Mouse (Mus musculus): Measurements from ENCODE around the gene Gnb1. TPM values are rescaled to one million over a fixed set of nuclear protein-coding genes. Genes with fewer than 3 reads are reported as not detected.

Gene Gnb1
- polyA plus RNA-seq (2017; shearing (Covaris generic)), result 20.8 TPM

GRCm38 (mm10) chr4:155490990-155491504, at the start of gene Gnb1:
Gnb1 (plus strand) TSS chr4:155491361.

GRCm38 (mm10) chr4:155468952-155469351, 22.2 kb upstream of the Gnb1 start, which contains the start of gene Tmem52:
Tmem52 (plus strand) TSS chr4:155469114.

GRCm38 (mm10) chr4:155561661-155562442, 70.7 kb downstream of the Gnb1 start, which contains the start of gene Nadk:
Nadk (plus strand) TSS chr4:155562378.

GRCm38 (mm10) chr4:155601091-155601996, 110.2 kb downstream of the Gnb1 start, which contains the start of gene Slc35e2:
Slc35e2 (plus strand) TSS chr4:155601416.

Other genes starting within 250 kb of the Gnb1 start
- gene Faap20, start 241.6 kb upstream of the Gnb1 start, polyA plus RNA-seq (2017; shearing (Covaris generic)), result 136 TPM
- gene Prkcz, start 130.0 kb upstream of the Gnb1 start, polyA plus RNA-seq (2017; shearing (Covaris generic)), result 39.6 TPM
- 0.82 TPM for gene Gabrd, start 93.2 kb upstream of the Gnb1 start, polyA plus RNA-seq (2017; shearing (Covaris generic))
- 4.3 TPM for gene Cfap74, start 82.2 kb upstream of the Gnb1 start, polyA plus RNA-seq (2017; shearing (Covaris generic))
- gene Tmem52, start 22.2 kb upstream of the Gnb1 start, polyA plus RNA-seq (2017; shearing (Covaris generic)), result not detected
- 166 TPM for gene Nadk, start 71.0 kb downstream of the Gnb1 start, polyA plus RNA-seq (2017; shearing (Covaris generic))
- gene Slc35e2, start 110.1 kb downstream of the Gnb1 start, polyA plus RNA-seq (2017; shearing (Covaris generic)), result 16.2 TPM
- 145 TPM for gene Cdk11b, start 133.5 kb downstream of the Gnb1 start, polyA plus RNA-seq (2017; shearing (Covaris generic))
- gene Gm10563, start 154.0 kb downstream of the Gnb1 start, polyA plus RNA-seq (2017; shearing (Covaris generic)), result not detected
- 0.56 TPM for gene Mmp23, start 162.0 kb downstream of the Gnb1 start, polyA plus RNA-seq (2017; shearing (Covaris generic))
- 53.7 TPM for gene Mib2, start 177.8 kb downstream of the Gnb1 start, polyA plus RNA-seq (2017; shearing (Covaris generic))
- 0.62 TPM for gene Fndc10, start 203.0 kb downstream of the Gnb1 start, polyA plus RNA-seq (2017; shearing (Covaris generic))
- gene Ssu72, start 213.4 kb downstream of the Gnb1 start, polyA plus RNA-seq (2017; shearing (Covaris generic)), result 157 TPM
- 0.09 TPM for gene Tmem240, start 243.4 kb downstream of the Gnb1 start, polyA plus RNA-seq (2017; shearing (Covaris generic))

All from inflammation-experienced regulatory T-cells, adult 16 weeks (primary cell).